Mouse (Mus musculus): ENCODE data around the gene Uqcc1. TPM values are rescaled to one million over a fixed set of nuclear protein-coding genes. Genes with fewer than 3 reads are reported as not detected.
A peak's percentile ranks its signal among the peaks of the same experiment; 100 is the strongest.

The Uqcc1 gene
- polyA plus RNA-seq, 1 experiment = 24.0 TPM

DNA sequence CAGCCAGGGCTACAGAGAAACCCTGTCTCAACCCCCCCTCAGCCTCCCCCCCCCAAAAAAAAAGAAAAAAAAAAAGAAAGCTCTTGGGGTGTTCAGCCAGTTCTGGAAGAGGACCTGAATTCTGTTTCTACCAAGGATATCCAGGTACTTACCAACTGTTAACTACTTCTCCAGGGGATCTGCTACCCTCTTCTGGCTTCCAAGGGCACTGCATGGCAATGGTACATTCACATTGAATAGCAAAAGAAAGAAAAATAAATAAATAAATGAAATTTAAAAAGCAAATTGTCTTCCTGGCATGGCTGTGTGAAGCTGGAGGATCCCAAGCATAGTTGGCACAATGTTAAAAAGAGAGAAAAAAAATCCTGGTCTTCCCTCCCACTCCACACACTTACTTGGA, 21.9 kb upstream of the Uqcc1 start:
- DNase-seq = peak; percentile 31
- Histone ChIP-seq H3K4me1 (ENCODE audit: control insufficient read depth, insufficient read depth, low read length) (no peaks in the 10 kb centered on the region), H3K4me3 (replicated peaks; ENCODE audit: extremely low read depth, low read depth, low read length) (no peak overlapping the region)
- peak; percentile 20; the same call in 1 of the 2 replicates for TF ChIP-seq CTCF (IDR thresholded peaks at IDR 0.05; ENCODE audit: insufficient read depth, low read length)
- TF ChIP-seq POLR2A (IDR thresholded peaks at IDR 0.05; ENCODE audit: borderline replicate concordance, extremely low read depth, low read depth, low read length) = no peak

- Histone ChIP-seq H3K4me3 (replicated peaks; ENCODE audit: extremely low read depth, low read depth, low read length) (no peak overlapping the region), H3K4me1 (ENCODE audit: control insufficient read depth, insufficient read depth, low read length) (no peaks in the 10 kb centered on the region)
- DNase-seq = no peak
- WGBS = 52% methylated on average over 6 of the region's 6 CpGs
- no peak for TF ChIP-seq POLR2A (IDR thresholded peaks at IDR 0.05; ENCODE audit: borderline replicate concordance, extremely low read depth, low read depth, low read length)
- TF ChIP-seq CTCF (IDR thresholded peaks at IDR 0.05; ENCODE audit: insufficient read depth, low read length) = no peak
Observed at GRCm38 (mm10) chr2:155949362-155949761, 19.3 kb upstream of the Uqcc1 start.

- TF ChIP-seq CTCF (IDR thresholded peaks at IDR 0.05; ENCODE audit: insufficient read depth, low read length) = no peak
- TF ChIP-seq POLR2A (IDR thresholded peaks at IDR 0.05; ENCODE audit: borderline replicate concordance, extremely low read depth, low read depth, low read length) = no peak
- 29% methylated on average over 5 of the region's 5 CpGs for WGBS
- no peak for DNase-seq
- Histone ChIP-seq H3K4me3 (replicated peaks; ENCODE audit: extremely low read depth, low read depth, low read length) (no peak overlapping the region), H3K4me1 (ENCODE audit: control insufficient read depth, insufficient read depth, low read length) (no peaks in the 10 kb centered on the region)
Observed at GRCm38 (mm10) chr2:155947390-155948002, 17.4 kb upstream of the Uqcc1 start.

DNA sequence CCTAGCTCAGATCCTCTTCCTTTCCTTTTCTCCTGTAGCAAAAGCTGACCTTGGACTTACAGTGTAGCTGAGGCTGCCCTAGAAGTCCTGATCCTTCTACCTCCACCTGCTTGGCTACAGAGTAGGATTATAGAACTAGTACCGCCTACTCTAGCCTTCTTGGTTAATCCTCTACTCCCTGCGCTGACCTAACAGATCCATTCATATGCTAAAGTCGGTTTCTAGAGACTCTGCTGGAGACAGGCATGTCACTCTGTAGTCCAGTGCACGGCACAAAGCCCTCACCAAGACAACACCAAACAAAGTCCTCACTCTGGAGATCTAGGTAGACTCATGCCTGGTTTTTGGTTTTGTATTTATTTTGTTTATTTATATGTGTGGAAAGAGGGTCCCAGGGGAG, 16.4 kb upstream of the Uqcc1 start:
- WGBS = 40% methylated on average over 4 of the region's 4 CpGs
- DNase-seq = no peak
- no peak overlapping the region for H3K4me3 ChIP-seq (replicated peaks; ENCODE audit: extremely low read depth, low read depth, low read length)
- no peak for TF ChIP-seq POLR2A (IDR thresholded peaks at IDR 0.05; ENCODE audit: borderline replicate concordance, extremely low read depth, low read depth, low read length)
- TF ChIP-seq CTCF (IDR thresholded peaks at IDR 0.05; ENCODE audit: insufficient read depth, low read length) = no peak
- H3K4me1 ChIP-seq (ENCODE audit: control insufficient read depth, insufficient read depth, low read length) = no peaks in the 10 kb centered on the region

DNA sequence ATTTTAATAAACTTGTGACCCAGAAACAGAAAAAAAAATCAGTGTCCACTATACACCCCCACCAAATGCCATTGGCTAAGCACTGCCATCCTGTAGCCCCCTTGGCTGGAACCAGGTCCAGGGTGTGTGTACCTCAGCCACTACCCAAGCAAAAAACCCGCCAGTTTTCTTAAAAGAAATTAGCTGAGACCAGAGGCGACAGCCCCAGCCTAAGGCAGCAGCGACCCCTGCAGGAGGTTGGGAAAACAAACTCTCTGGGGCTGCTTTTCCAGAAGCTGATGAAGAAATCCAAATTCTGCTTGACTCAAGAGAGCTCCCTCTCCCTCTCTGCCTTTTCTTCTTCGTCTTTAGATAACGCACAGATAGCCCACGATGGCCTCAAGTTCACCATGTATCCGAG, 16.0 kb upstream of the Uqcc1 start:
- peak; percentile 71 for DNase-seq
- WGBS = 4% methylated on average over 7 of the region's 7 CpGs
- no peak overlapping the region for H3K4me3 ChIP-seq (replicated peaks; ENCODE audit: extremely low read depth, low read depth, low read length)
- TF ChIP-seq POLR2A (IDR thresholded peaks at IDR 0.05; ENCODE audit: borderline replicate concordance, extremely low read depth, low read depth, low read length) (no peak), CTCF (IDR thresholded peaks at IDR 0.05; ENCODE audit: insufficient read depth, low read length) (peak; percentile 75)
- no peaks in the 10 kb centered on the region for H3K4me1 ChIP-seq (ENCODE audit: control insufficient read depth, insufficient read depth, low read length)

GRCm38 (mm10) chr2:155945580-155945979, 15.5 kb upstream of the Uqcc1 start:
- Histone ChIP-seq H3K4me1 (ENCODE audit: control insufficient read depth, insufficient read depth, low read length) (no peaks in the 10 kb centered on the region), H3K4me3 (replicated peaks; ENCODE audit: extremely low read depth, low read depth, low read length) (no peak overlapping the region)
- 69% methylated on average over 5 of the region's 5 CpGs for WGBS
- DNase-seq = no peak
- no peak for TF ChIP-seq POLR2A (IDR thresholded peaks at IDR 0.05; ENCODE audit: borderline replicate concordance, extremely low read depth, low read depth, low read length)
- no peak for TF ChIP-seq CTCF (IDR thresholded peaks at IDR 0.05; ENCODE audit: insufficient read depth, low read length)

- no peaks in the 10 kb centered on the region for H3K4me1 ChIP-seq (ENCODE audit: control insufficient read depth, insufficient read depth, low read length)
- DNase-seq = no peak
- TF ChIP-seq CTCF (IDR thresholded peaks at IDR 0.05; ENCODE audit: insufficient read depth, low read length) (no peak), POLR2A (IDR thresholded peaks at IDR 0.05; ENCODE audit: borderline replicate concordance, extremely low read depth, low read depth, low read length) (no peak)
- no peak within 1 kb of the TSS for H3K4me3 ChIP-seq (replicated peaks; ENCODE audit: extremely low read depth, low read depth, low read length)
- WGBS = 36% methylated on average over 13 of the region's 13 CpGs
Observed at GRCm38 (mm10) chr2:155945124-155945523, 15.0 kb upstream of the Uqcc1 start, which contains the start of gene Gdf5. Gene Gdf5, minus strand, starts transcription at chr2:155945367.

- Histone ChIP-seq H3K4me3 (replicated peaks; ENCODE audit: extremely low read depth, low read depth, low read length) (no peak overlapping the region), H3K4me1 (ENCODE audit: control insufficient read depth, insufficient read depth, low read length) (no peaks in the 10 kb centered on the region)
- WGBS = 81% methylated on average over 4 of the region's 4 CpGs
- TF ChIP-seq CTCF (IDR thresholded peaks at IDR 0.05; ENCODE audit: insufficient read depth, low read length) = no peak
- no peak for TF ChIP-seq POLR2A (IDR thresholded peaks at IDR 0.05; ENCODE audit: borderline replicate concordance, extremely low read depth, low read depth, low read length)
- no peak for DNase-seq
Observed at GRCm38 (mm10) chr2:155944685-155945084, 14.6 kb upstream of the Uqcc1 start.

DNA sequence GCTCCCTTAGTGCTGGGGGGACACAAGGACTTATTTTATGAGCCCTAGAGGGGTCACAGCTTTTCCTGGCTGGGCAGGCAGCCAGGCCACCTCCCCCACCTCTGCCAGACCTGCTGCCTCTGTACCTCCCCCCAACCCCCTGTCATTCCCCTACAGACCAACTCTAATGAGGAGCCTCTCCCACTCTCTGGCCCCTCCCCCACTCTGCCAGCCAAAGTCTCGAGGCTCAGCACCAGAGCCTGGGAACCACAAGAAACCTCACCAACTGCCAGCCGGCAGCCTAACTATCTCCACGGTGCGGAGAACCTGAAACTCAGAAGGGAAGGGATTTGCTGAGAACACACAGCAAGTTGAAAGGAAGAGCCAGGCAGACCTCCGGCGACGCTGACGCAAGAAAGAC, 13.4 kb upstream of the Uqcc1 start:
- WGBS = 22% methylated on average over 8 of the region's 8 CpGs
- DNase-seq = no peak
- TF ChIP-seq POLR2A (IDR thresholded peaks at IDR 0.05; ENCODE audit: borderline replicate concordance, extremely low read depth, low read depth, low read length) (no peak), CTCF (IDR thresholded peaks at IDR 0.05; ENCODE audit: insufficient read depth, low read length) (no peak)
- Histone ChIP-seq H3K4me1 (ENCODE audit: control insufficient read depth, insufficient read depth, low read length) (no peaks in the 10 kb centered on the region), H3K4me3 (replicated peaks; ENCODE audit: extremely low read depth, low read depth, low read length) (no peak overlapping the region)

GRCm38 (mm10) chr2:155941697-155942442, 11.8 kb upstream of the Uqcc1 start:
- Histone ChIP-seq H3K4me3 (replicated peaks; ENCODE audit: extremely low read depth, low read depth, low read length) (no peak overlapping the region), H3K4me1 (ENCODE audit: control insufficient read depth, insufficient read depth, low read length) (no peaks in the 10 kb centered on the region)
- TF ChIP-seq POLR2A (IDR thresholded peaks at IDR 0.05; ENCODE audit: borderline replicate concordance, extremely low read depth, low read depth, low read length) (no peak), CTCF (IDR thresholded peaks at IDR 0.05; ENCODE audit: insufficient read depth, low read length) (no peak)
- 73% methylated on average over 40 of the region's 40 CpGs for WGBS
- DNase-seq = no peak
